Mouse (Mus musculus) thymus, adult 2 months (tissue): Measurements from ENCODE around the gene Pum1.

Experiments used
- CTCF ChIP-seq: fragments of 200-500 bp; IDR thresholded peaks from 2 replicates; pipeline ENCODE4 v1.5.1; 2012; ENCODE audit warnings: mild to moderate bottlenecking, control low read depth, low read length, moderate library complexity, borderline replicate concordance; ENCODE audit not compliant: control insufficient read depth, poor library complexity, insufficient read depth; ENCODE audit errors: extremely low read depth
- POLR2A ChIP-seq: fragments of 200-500 bp; IDR thresholded peaks from 2 replicates; pipeline ENCODE4 v1.6.1; 2012; ENCODE audit warnings: mild to moderate bottlenecking, low read length, control low read depth, moderate library complexity; ENCODE audit not compliant: control insufficient read depth, poor library complexity, insufficient read depth; ENCODE audit errors: extremely low read depth

GRCm38 (mm10) chr4:130777647-130778046 is 114.5 kb downstream of the Pum1 start:
- TF ChIP-seq POLR2A (no peak), CTCF (no peak)
